Mouse (Mus musculus) cerebellum, adult 18-20 months (tissue): ENCODE measurements around the gene Tmem243.
"Not testable (repeated sequence)": the region's sequence is repeated elsewhere in the genome, so short reads cannot be mapped to it uniquely, and the experiment has no call there.

Experiments
- DNase-seq, 2 experiments: peaks; one replicate each; pipeline ENCODE4 v3.0.0; 2021

Tmem243 gene

DNA sequence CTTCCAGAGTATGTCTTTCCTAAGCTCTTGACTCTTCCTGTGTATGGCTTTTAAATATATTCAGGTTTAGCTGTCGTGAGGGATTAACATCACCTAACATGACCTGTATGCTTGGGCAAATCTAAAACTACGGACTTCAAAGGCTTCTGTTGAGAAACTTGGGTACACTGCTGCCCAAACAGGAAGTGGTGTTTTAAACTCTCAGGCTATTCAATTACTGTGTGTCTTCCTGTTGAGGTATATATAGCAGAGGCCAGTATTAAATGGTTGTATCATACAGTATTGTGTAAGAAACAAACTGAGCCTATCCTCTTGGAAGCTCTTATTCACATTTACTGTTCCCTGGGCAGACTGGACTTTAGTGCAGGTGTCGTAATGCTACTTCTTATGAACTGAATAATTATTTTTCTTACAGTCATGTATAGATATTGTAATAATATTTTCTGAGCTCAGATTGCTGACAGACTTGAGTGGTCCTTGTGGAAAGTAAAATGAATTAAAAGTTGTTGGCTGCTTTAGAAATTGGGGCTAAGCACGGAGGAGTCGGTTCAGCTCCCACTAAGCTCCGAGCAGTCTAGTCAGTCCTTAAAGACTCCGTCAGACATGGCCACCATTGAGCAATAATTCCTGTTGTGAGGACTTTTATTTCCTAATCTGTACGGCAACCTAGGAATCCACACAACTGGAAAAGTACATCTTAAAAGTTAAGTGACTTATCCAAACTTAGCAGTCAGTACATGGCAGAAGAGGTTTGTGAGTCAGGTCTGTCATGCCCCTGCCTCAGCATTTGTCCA, 7.0 kb downstream of the Tmem243 start:
- DNase-seq = no peak

DNA sequence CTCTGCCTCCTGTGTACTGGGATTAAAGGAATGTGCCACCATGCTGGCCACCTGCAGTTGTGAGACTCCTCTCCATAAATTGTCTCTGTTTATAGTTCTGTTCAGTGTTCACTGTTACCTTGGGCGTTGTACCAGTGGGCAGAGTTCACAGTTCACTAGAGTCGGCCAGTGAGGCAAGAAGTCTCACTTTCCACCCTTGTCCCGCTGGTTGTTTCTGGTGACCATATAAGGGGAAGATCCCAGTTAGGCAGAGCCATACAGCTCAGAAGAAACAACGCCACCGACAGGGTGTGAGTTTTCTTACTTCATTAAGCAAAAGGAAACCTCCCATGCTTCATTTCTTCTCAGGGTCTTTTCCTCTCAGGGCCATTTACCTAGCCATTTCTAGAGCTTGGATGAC, 8.0 kb downstream of the Tmem243 start:
- DNase-seq = no peak

DNA sequence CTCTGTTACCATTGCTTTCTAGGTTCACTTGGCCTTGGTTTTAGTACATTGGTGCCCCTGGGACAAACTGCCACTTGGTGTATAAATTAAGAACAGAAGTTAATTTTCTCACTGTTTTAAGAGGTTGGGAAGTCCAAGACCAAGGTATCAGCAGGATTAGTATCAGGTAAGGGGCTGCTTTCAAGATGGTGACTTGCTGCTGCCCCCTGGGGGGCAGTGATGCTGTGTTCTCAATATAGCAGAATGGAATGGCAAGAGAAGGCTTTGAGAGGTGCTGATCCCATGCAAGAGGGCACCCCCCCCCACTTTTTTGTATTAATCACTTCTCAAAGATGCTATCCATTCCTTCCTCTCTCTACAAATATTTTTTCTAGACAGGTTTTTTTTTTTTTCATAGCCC, 9.1 kb downstream of the Tmem243 start:
- no peak for DNase-seq

DNA sequence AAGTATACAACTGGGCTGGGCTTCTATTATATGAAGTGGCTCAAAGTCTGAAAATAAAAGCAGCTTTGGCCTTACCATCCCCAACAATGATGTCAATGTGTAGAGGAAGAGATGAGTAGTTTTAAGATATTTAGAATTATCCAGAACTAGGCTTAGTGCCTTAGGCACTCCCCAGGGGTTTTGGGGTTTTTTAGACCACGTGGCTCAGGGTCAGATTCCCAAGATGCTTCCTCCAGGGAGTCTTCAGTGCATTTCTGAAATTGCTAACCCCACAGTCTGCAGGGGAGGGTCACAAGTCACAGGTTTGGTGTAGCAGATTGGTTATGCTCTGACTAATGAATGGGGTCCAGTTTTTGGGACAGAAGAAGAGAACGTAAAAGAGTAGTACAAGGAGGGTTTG, 10.8 kb downstream of the Tmem243 start:
- DNase-seq = no peak

DNA sequence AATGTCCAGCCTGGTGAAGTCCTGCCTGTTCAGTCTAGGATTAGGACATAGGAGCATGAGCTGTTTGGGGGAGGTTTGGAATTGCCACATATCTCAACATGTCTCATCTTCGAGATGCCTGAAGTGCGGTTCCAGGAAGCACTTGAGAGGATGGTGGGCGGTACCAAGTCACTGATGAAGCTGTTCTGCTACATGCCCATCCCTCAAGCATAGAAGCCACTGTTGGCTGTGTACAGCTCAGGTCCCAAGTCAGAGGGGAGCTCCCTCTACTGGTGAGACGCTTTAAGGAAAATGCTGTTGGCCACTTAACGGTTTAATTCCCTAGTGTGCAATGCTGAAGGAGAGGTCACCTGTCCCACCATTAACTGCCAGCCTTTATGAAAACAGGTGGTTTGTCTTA, 11.3 kb downstream of the Tmem243 start:
- peak; percentile 57 to 59 for DNase-seq

DNA sequence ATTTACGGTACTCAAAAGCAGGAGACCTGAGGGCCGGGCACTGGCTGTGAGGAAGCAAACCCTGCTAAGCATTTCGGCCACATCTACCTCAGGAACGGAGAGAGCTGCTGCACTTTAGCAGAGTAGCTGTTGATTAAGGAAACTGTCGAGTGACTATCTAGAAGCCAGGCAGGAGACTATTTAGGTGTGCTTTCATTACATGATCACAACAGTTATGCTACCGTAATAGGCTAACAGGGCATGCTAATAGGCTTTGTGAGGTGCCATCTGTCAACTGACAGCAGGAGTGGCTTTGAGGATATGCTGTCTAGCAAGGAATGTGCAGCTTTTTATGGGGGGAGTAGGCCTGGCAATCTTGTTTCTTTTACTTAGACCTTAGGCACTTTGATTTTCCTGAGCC, 13.7 kb downstream of the Tmem243 start:
- peak; percentile 26 to 40 for DNase-seq

DNA sequence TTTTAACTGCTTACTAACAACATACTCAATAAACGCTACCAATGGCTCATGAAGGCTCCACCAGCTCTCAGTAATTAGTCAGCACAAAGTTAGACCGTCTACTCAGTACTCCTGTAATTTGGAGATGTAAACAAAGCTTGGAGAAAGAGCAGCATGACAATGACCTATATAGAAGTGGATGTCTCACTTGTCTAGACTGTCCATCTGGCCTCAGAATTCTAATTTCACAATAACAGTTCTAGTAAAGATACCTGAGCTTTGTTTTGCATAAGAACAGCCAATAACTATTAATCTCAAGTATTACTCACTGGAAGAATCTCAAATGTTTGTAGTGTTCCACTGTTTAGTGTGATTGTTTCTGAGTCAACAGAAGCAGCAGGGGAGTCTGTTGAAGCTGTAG, 23.7 kb downstream of the Tmem243 start:
- DNase-seq = no peak

DNA sequence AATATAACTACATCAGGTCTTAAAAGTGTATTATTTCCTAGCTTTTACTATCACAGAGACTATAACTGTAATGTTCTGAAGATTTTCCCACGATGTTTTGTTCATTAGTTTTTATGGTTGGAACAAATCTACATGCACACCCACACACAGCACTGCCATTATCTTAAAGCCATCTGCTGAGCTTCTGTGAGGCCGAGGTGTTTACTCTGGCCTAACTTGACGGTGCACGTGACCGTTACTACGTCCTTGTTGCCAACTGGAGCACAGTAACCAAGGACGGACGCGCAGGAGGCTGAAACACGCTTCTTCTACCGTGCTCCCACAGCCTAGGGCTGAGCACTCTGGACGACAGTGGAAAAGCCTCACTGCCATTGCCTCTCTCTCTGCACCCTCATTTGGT, 28.1 kb downstream of the Tmem243 start:
- DNase-seq = no peak

DNA sequence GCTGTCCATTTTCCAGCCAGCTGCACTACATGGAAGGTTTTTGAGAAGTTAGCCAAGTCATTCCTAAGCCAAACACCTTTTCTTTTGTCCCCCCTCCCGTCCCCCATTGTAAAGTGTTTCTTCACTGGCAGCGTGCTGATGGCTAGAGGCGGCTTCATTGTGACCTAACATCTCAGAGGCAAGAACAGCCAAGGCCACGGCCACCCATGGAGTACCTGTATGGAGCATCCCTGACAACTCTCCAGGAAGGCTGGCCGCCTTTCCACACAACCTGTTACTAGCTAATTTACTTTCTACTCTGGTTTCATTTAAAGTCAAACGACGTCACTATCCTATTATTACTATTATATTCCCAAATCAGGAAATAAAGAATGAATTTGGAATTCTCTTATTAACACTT, 31.3 kb downstream of the Tmem243 start:
- peak; percentile 59 to 62 for DNase-seq

DNA sequence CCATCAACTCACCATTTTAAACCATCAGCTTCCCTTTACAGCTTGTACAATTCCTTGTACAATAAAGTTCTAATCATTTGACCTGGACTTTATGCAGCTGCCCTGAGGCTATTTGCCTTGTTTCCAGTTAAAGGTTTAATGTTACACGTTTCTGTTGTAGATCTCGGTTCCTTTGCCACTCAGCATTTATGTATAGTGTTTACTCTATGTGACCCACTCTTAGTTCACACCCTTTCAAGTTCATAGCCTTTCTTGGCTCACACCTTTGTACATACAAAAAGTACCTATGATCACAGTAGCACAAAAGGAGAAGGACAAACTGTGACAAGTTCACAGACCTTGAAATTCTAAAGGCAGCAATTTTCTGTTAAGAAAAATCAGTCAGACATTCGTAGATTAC, 35.1 kb downstream of the Tmem243 start:
- DNase-seq = no peak

DNA sequence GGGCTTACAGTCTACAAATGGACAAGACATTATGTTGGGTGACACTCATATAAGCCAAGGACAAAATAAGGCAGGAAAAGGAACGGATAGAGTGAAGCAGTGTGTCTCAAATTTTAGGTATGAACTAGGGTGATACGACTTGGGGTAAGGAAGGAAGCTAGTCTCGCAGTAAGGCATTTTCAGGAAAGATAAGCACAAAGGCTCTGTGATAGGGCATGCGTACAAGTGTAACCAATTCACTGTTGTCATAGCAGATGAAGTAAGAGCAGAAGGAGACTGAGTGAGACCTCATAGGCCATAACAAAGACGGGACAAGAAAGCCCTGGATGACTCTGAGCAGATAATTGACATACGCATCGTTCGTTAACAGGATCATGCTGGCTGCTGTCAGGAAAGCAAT, 40.3 kb downstream of the Tmem243 start:
- DNase-seq = no peak

DNA sequence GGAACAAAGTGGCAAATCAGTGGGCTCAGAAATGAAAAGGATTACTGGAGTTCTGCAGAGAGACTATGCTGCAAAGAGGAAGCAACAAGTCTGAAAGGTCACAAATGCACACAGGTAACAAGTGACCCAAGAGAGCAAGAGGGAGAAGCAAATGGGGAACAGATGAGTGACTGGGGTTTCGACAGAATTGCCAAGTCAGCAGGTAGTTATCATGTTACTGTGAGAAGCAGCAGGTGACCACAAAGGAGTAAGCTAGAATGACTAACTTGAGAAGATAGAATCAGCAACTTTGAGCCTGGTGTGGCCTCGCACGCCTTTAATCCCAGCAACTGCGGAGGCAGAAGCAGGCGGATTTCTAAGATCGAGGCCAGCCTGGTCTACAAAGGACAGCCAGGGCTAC, 41.9 kb downstream of the Tmem243 start:
- no peak for DNase-seq

DNA sequence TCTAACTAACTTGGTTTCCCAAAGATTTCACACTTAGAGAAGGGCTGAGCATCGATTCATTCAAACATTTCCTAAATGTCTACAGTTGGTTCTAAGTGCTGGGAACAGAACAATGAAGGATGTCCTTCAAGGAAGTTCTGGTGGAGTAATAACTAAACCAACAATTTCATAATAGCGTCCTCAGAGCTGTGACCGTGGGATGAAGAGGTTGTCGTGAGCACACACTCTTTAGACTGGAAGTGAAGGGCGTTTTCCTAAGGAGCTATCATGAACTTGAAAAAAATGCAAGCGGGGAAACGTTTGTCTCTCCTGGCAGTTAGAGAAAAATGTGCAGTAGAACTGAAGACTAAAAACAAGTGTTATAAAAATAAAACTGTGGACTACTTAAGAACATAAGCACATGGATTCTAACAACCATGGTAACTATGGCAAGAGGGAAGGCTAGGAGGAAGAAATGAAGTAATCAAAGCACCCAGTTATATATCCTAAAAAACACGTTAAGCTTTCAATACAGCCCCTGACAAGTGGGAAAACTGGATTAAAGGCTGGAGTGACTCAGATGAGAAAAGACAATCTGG, 48.9 kb downstream of the Tmem243 start:
- no peak for DNase-seq

DNA sequence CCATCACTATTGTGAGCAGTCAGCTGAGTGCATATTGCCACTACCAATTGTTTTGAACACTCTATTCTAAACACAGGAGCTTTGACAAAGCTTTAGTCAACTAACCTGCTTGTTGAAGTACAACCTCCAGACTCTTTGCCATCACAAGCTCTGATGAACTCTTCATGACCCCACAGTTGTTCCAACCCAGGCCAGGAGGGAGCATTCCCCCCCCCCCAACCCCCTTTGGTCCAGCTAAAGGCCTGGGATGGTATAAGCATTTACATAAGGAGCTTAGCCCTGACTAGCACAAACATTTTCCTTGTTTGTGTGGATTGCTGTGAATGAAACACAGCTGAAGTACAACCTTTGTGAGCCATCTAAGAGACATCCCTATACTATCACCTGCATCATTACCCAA, 56.3 kb downstream of the Tmem243 start:
- DNase-seq = no peak

DNA sequence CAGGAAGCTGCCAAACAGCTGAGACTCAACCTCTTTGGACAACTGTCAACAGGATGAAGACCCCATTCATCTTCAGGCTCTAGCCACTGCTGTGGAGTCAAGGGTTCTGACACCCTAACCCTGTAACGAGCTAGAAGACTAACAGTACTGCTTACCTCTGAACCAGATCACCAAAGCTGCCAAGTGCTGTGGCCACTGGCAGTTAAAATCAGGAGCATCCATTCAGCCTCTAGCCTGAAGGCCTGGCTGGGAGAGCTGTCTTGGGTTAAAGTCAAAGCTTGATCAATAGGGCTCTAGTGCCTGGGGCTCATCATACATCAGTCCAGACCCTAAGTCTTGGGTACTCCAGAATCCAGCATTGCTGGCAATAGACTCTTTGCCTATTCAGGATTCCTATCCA, 56.9 kb downstream of the Tmem243 start:
- no peak for DNase-seq

DNA sequence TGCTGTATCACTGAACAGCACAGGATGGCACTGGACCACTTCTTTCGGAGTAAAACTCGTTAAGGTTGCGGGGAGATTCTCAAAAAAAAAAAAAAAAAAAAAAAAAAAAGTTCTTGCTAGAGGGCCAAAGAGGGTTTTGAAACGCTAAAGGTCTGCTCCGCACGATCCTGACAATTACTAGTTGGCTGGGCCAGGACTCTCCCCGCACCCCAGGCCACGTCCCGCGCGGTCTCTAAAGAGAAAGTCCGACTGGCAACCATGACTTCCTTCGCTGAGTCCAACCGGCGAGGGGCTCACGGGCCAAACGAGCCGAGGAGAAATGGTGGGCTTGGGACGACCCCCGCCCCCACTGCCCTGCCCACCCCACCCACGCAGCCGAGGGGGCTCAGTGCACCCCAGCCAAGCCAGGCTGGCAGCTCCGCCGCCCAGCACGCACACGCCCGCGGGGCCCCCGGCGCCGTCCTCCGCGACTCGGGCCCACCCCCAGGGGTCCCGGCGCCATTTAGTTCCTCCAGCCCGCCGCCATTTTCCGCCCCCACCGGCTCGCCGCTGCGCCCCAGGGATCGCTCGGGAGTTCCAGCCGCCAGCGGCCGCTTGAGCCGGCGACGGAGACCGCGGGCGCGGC, 60.5 kb downstream of the Tmem243 start:
- peak in 1 of 2 experiments; percentile 35 for DNase-seq

DNA sequence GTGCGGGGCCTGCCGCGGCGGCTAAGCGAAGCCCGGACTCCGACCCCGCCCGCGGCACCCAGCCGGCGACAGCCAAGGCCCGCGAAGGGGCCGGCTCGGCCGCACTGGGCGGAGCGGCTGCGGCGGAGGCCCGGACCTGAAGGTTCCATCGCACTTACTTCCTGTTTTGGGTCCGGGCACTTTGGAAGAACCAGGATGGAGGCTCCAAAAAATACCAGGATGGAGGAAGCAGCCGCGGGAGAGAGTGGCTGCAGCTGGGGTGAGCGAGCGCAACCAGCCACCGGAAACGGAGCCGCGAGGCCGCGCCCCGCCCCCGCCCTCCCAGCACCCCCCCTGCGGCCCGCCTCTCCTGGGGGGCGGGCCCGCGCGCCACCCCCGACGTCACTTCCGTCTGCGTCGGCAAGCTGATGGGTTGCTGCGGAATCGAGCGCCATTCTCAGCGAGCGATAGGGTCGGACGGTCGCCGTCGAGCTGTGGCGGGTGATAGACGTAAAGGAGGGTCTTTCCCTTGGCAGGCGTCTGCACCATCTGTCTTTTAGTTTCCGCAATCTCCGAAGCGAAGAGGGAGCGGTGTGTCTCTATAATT, 61.1 kb downstream of the Tmem243 start, which contains the start of gene Dmtf1:
TSS of gene Dmtf1 (minus strand) at position 321 of the 586 bp plus-strand sequence.
- DNase-seq = peak; percentile 86 to 92

DNA sequence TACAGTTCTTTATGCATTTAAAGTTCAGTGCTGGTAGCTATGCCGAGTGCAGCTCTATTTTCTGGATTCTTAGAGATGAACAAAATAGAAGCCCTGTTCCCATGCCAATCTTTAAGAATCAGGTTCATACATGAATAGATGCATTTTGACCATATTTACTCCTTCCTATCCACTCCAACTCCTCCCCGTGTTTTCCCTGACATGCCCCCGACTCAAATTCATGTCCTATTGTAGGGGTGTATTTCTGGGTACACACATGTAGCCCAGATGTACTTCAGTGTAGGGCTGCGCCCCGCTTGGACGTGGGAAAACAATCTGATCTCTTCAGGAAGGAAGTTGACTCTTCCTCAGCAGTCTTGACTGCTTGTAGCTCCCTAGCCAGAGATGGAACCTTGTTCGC, 61.6 kb downstream of the Tmem243 start:
- DNase-seq = peak; percentile 13 to 40

DNA sequence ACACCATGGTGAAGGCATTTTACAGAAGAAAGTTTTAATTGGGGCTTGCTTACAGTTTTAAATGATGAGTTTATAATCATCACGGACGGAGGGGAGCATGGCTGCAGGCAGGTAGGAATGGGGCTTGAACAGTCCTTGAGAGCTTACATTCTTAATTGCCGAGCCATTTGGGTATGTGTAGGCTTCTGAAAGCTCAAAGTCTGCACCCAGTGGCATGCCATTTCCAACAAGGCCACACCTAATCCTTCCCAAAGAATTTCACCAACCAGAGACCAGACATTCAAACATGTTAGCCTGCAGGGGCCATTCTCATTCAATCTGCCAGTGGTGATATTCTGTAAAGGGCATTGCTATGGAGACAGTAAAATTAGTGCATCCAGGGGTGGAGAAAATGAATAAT, 62.9 kb downstream of the Tmem243 start:
- DNase-seq = no peak

DNA sequence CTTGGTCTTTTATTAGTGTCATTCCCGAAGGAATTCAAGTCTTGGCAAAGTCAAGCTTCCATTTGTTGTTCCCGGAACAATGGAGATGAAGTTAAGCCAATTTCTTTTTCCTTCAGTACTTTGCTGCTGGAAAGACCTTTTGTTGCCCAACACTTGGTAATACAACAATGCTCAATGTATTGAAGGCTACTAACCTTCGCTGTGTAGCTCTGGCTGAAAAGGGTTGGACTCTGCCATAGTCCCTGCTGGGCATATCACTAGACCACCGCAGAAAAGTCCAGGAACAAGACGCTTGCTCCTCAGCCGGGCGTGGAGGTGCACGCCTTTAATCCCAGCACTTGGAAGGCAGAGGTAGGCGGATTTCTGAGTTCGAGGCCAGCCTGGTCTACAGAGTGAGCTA, 64.7 kb downstream of the Tmem243 start:
- DNase-seq = not testable (repeated sequence)

DNA sequence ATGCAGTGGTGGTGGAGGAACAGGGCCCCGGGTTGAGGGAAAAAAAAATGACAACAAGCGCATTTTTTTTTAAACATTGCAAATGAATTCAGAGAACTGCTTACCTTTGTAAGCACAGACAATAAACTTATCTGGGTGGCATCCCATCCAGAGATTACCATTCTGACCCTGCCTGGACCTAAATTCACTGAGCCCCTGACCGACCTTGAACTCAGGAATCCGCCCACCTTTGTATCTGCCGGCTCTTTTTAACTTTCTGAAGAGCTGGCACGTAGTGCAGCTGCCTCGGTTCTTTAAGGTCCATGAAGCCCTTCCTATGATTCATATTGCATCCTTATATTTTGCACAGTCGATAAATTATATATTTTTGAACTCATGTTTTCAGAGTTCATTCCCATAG, 65.9 kb downstream of the Tmem243 start:
- DNase-seq = no peak

DNA sequence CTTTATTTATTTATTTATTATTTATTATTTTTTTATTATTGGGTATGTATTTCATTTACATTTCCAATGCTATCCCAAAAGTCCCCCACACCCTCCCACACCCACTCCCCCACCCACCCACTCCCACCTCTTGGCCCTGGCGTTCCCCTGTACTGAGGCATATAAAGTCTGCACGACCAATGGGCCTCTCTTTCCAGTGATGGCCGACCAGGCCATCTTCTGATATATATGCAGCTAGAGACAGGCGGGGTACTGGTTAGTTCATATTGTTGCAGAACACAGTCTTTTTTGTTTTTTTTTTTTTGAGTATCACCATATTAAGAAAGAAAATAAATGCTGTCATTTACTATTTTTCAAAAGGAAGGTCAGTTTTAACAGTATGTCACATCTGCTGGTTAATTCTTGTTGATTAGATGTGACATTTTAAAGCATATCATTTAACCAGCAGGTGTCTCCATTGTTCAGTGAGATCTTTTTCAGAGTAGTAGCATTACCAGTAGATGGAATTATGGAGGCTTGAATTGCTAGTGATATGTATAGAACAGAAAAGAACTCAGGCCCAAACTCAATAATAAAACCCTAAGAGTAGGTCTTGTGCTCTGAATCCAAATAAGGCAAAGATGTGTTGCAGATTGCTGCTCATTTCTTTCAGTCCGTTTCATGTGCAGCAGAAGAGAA, 69.0 kb downstream of the Tmem243 start:
- DNase-seq = not testable (repeated sequence)

DNA sequence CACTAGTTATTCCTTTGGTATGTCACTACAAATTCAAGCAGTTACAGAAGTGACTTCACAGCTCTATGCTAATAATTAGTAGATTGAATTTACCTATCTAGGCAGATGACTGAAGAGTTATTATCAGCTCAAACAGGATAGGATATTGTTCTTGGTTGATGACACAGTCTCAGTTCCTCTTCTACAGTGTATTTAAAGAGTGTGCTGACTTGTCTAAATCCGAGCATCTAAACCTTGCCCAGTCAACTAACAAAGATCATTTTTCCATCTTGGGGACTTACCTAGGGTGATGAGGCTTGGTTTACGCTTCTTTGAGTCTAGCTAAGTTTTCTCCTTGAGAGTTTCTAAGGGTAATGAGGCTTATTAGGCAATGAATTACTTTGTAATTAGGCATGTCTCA, 72.8 kb downstream of the Tmem243 start:
- no peak for DNase-seq
